ENCODE assay signal across 27 mouse cellular contexts in the genomic region with DNA sequence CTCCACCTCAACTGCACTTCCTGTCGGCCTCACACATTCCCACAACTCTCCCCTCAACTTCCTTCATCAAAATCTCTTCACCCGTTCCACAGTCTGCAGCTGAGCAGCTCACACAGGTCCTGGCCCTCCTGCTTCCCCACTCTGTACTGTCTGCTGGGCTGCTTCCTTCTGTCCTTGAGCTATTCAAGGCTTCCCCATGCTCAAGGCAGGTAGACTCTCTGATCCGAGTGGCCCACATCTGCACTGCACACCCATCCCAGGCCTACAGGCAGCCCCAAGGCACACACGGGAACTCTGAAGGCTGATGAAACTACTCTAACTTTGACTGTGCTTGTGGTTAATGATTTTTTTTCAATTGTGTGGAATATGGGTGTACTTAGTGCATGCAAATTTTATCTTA. TPM values are rescaled to one million over a fixed set of nuclear protein-coding genes. Genes with fewer than 3 reads are reported as not detected.
DNase-seq lines count a peak whose midpoint lies in the region; ATAC-seq and TF ChIP-seq lines count a peak whose summit lies in the region.
"Had no signal": no experiment of that assay in that cellular context is flagged by ENCODE, and none has a peak within 500 bp of the region (broad histone marks: within the 10 kb centered on the region; RNA-seq: fewer than 3 reads in every experiment).

No protein-coding gene starts in this region.

- H3K27ac ChIP-seq in gastrocnemius, adult 2 months = peak overlapping the region; percentile 99
- peak overlapping the region; percentile 31 for H3K27ac ChIP-seq in heart, embryonic 16.5 days (ENCODE audit: low read length)
- no peak overlapping the region for H3K27ac ChIP-seq in heart, embryonic 11.5 days (ENCODE audit: low read depth, low read length)
- H3K27ac ChIP-seq: embryonic facial prominence, embryonic 15.5 days; forebrain, embryonic 15.5 days; hindbrain, embryonic 15.5 days; kidney, embryonic 15.5 days; limb, embryonic 15.5 days; midbrain, embryonic 13.5 days; neural tube, embryonic 12.5 days had no signal

- H3K27me3 ChIP-seq in heart, embryonic 16.5 days (ENCODE audit: control insufficient read depth, insufficient read depth, low read length) = no peaks in the 10 kb centered on the region
- H3K27me3 ChIP-seq in heart, embryonic 11.5 days (ENCODE audit: control insufficient read depth, insufficient read depth, low read length) = no peaks in the 10 kb centered on the region
- peaks cover 9% of the 10 kb centered on the region for H3K27me3 ChIP-seq in megakaryocyte, embryonic 14.5 days (replicated peaks)
- no peaks in the 10 kb centered on the region for H3K27me3 ChIP-seq in splenic B cell, adult 2 months (ENCODE audit: control insufficient read depth, insufficient read depth, low read length, poor library complexity, severe bottlenecking)
- H3K27me3 ChIP-seq: embryonic facial prominence, embryonic 15.5 days; neural tube, embryonic 12.5 days had no signal

- intact Hi-C loops in gastrocnemius, adult 2 months (cut with DNase I) = no loop called here
- intact Hi-C loops in gastrocnemius, postnatal 14 days (cut with DNase I; ENCODE audit: low total_unique reads) = no loop called here

- peak overlapping the region; percentile 82 for H3K4me3 ChIP-seq in gastrocnemius, adult 2 months
- no peak overlapping the region; the same call in 1 of the 2 replicates for H3K4me3 ChIP-seq in heart, embryonic 16.5 days (ENCODE audit: low read length)
- no peak overlapping the region for H3K4me3 ChIP-seq in heart, embryonic 11.5 days (ENCODE audit: low read depth, low read length)
- peak overlapping the region; percentile 78 for H3K4me3 ChIP-seq in megakaryocyte, embryonic 14.5 days (replicated peaks)
- H3K4me3 ChIP-seq: embryonic facial prominence, embryonic 15.5 days; forebrain, embryonic 15.5 days; hindbrain, embryonic 15.5 days; kidney, embryonic 15.5 days; limb, embryonic 15.5 days; midbrain, embryonic 13.5 days; neural tube, embryonic 12.5 days had no signal

- no peak for ATAC-seq in heart, embryonic 16.5 days (replicated peaks; ENCODE audit: extremely low read depth, insufficient read depth, low FRiP score)
- no peak for ATAC-seq in heart, embryonic 11.5 days (replicated peaks; ENCODE audit: insufficient number of reproducible peaks, low FRiP score, low TSS enrichment)
- no peak for ATAC-seq in megakaryocyte, adult 5-6 weeks (ENCODE audit: poor library complexity, severe bottlenecking)
- ATAC-seq: forebrain, embryonic 15.5 days; intestine, embryonic 16.5 days; midbrain, embryonic 13.5 days had no signal

- TF ChIP-seq CTCF in gastrocnemius, adult 2 months (IDR thresholded peaks at IDR 0.05) = no peak

- no peak for DNase-seq in gastrocnemius, adult 2 months
- DNase-seq in gastrocnemius, postnatal 14 days = no peak
- peak; percentile 24 for DNase-seq in splenic B cell, adult 2 months (ENCODE audit: low read depth, low spot score)
- no peak for DNase-seq in cerebellum, adult 11 months
- DNase-seq: adrenal gland, postnatal 14 days; cerebellum, adult 9-10 months; gastrocnemius, postnatal 36 days; heart, postnatal 4 days; kidney, postnatal 4 days; left cerebral cortex, postnatal 4 days; lung, adult 18-20 months; lung, postnatal 10 days; right cerebral cortex, postnatal 14 days; spleen, adult 18-20 months; thymus, postnatal 14 days had no signal

- 43% methylated on average over 4 of the region's 4 CpGs for WGBS in heart, embryonic 16.5 days
- 58% methylated on average over 4 of the region's 4 CpGs for WGBS in heart, embryonic 11.5 days (ENCODE audit: insufficient replicate concordance)

- peak overlapping the region; percentile 54 for H3K9ac ChIP-seq in heart, embryonic 16.5 days (ENCODE audit: low read length)
- H3K9ac ChIP-seq in heart, embryonic 11.5 days (ENCODE audit: low read depth, low read length) = no peak overlapping the region
- H3K9ac ChIP-seq: embryonic facial prominence, embryonic 15.5 days; forebrain, embryonic 15.5 days; hindbrain, embryonic 15.5 days; kidney, embryonic 15.5 days; limb, embryonic 15.5 days; midbrain, embryonic 13.5 days; neural tube, embryonic 12.5 days had no signal

- no peaks in the 10 kb centered on the region for H3K36me3 ChIP-seq in heart, embryonic 16.5 days (ENCODE audit: control insufficient read depth, insufficient read depth)
- no peaks in the 10 kb centered on the region for H3K36me3 ChIP-seq in heart, embryonic 11.5 days (ENCODE audit: control insufficient read depth, insufficient read depth, low read length)
- H3K36me3 ChIP-seq in megakaryocyte, embryonic 14.5 days (replicated peaks; ENCODE audit: low read length) = peaks cover 6% of the 10 kb centered on the region
- H3K36me3 ChIP-seq in splenic B cell, adult 2 months (ENCODE audit: control insufficient read depth, insufficient read depth, low read length, poor library complexity, severe bottlenecking) = no peaks in the 10 kb centered on the region
- H3K36me3 ChIP-seq: embryonic facial prominence, embryonic 15.5 days; forebrain, embryonic 15.5 days; hindbrain, embryonic 15.5 days; kidney, embryonic 15.5 days; limb, embryonic 15.5 days; midbrain, embryonic 13.5 days; neural tube, embryonic 12.5 days had no signal

- H3K4me1 ChIP-seq in heart, embryonic 16.5 days (ENCODE audit: control insufficient read depth, insufficient read depth, low read length) = peaks cover 41% of the 10 kb centered on the region
- peaks cover 10% of the 10 kb centered on the region; the same call in 1 of the 2 replicates for H3K4me1 ChIP-seq in heart, embryonic 11.5 days (ENCODE audit: control insufficient read depth, insufficient read depth, low read length)
- peaks cover 71% of the 10 kb centered on the region for H3K4me1 ChIP-seq in megakaryocyte, embryonic 14.5 days

- no peaks in the 10 kb centered on the region for H3K9me3 ChIP-seq in heart, embryonic 16.5 days (replicated peaks; ENCODE audit: control insufficient read depth, low read length)
- H3K9me3 ChIP-seq in heart, embryonic 11.5 days (replicated peaks; ENCODE audit: control insufficient read depth, low read length) = no peaks in the 10 kb centered on the region
- H3K9me3 ChIP-seq in megakaryocyte, embryonic 14.5 days = peaks cover 6% of the 10 kb centered on the region
- H3K9me3 ChIP-seq: embryonic facial prominence, embryonic 15.5 days; forebrain, embryonic 15.5 days; hindbrain, embryonic 15.5 days; kidney, embryonic 15.5 days; limb, embryonic 15.5 days; midbrain, embryonic 13.5 days; neural tube, embryonic 12.5 days had no signal

- H3K4me2 ChIP-seq in heart, embryonic 16.5 days (ENCODE audit: low read depth, low read length) = peak overlapping the region; percentile 46
- no peak overlapping the region for H3K4me2 ChIP-seq in heart, embryonic 11.5 days
- H3K4me2 ChIP-seq: embryonic facial prominence, embryonic 15.5 days; forebrain, embryonic 15.5 days; hindbrain, embryonic 15.5 days; kidney, embryonic 15.5 days; limb, embryonic 15.5 days; midbrain, embryonic 13.5 days; neural tube, embryonic 12.5 days had no signal

RNA-seq across cellular contexts. Expression of a gene that starts 6.5 kb away (rescaled TPM):
- total RNA-seq in gastrocnemius, adult 2 months (2021) = 1,000 to 10,000 TPM in 1 of 2 experiments, 100 to 1,000 TPM in 1; 633 to 1,638 TPM
- 100 to 1,000 TPM; 498 to 743 TPM for total RNA-seq in gastrocnemius, postnatal 14 days (2021)
- polyA plus RNA-seq in heart, embryonic 16.5 days (2015; fragmentation: Nextera tagmentation; extraction: Ambion mirVana) = 70.0 and 89.0 TPM in 2 replicates
- 8.6 and 10.8 TPM in 2 replicates for polyA plus RNA-seq in heart, embryonic 11.5 days (2014; fragmentation: Nextera tagmentation; extraction: Ambion mirVana)
- 3.1 and 3.4 TPM in 2 replicates for polyA plus RNA-seq in megakaryocyte, embryonic 14.5 days (2012; ENCODE audit: insufficient read depth, low replicate concordance)
- 1.5 and 2.4 TPM in 2 replicates for total RNA-seq in megakaryocyte, adult 5-6 weeks (2015)
- 0.84 and 2.4 TPM in 2 replicates for total RNA-seq in megakaryocyte, adult 5-6 weeks (2017)

Comparison
In these comparisons a context has a peak if more than half of its experiments do, and no peak if none do; other contexts are left out.
1. H3K4me3 ChIP-seq: peak in gastrocnemius, adult 2 months (single experiment) and megakaryocyte, embryonic 14.5 days (single experiment); none in heart, embryonic 16.5 days (single experiment) and heart, embryonic 11.5 days (single experiment).
2. RNA of a gene that starts 6.5 kb away (total RNA-seq): 633 to 1,638 TPM in gastrocnemius, adult 2 months and 498 to 743 TPM in gastrocnemius, postnatal 14 days; 0.84 to 2.4 TPM in megakaryocyte, adult 5-6 weeks; every median in the first group is over 100 times any median in the second.